Mouse (Mus musculus): ENCODE measurements around the gene Dennd2a.

DNA sequence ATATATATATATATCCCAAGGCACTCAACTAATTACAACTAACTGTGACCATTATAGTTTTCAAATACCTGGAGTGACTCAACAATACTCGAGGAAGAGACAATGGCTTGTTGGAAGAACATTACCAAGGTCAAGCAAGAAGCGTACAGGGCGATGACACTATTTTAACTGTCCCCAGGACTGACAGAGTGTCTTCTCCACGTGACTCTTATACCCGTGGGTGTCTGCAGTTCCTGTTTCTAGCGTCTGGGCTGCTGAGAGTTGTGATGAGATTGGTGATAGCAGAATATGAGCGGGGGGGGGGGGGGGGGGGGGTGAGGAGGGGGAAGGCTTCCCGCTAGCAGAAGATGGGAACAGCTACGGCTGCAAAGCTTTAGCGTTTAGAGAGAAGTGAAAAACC, 30.9 kb downstream of the Dennd2a start:
- TF ChIP-seq POLR2A (IDR thresholded peaks at IDR 0.05; ENCODE audit: low read depth, low read length) (no peak), CTCF (IDR thresholded peaks at IDR 0.05; ENCODE audit: extremely low read depth, insufficient read depth, insufficient read length, insufficient replicate concordance) (no peak)

Data from spleen, adult 2 months (tissue).